Mouse (Mus musculus): ENCODE results near the gene Olfr453. TPM values are rescaled to one million over a fixed set of nuclear protein-coding genes. Genes with fewer than 3 reads are reported as not detected.

Gene Olfr453
- polyA plus RNA-seq (2017; shearing (Covaris generic)): not detected

DNA sequence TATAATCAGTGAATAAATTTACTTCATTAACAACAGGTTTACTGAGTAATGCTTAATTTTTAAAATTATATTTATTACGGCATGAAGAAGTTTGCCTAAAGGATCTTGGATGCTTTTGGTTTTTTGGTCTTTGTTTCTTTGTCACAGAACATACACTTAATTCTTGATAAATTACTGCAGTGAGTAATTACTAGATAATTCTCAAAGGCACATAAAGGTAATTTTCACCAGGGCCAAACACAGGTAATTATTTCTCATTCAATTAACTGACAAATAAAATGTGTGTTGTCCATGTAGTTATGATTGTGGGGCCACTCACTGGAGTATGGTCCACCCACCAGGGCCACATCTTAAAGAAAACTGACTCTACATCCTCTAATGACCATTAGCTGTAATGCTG, at the start of gene Olfr453:
Gene Olfr453 (plus strand): TSS at position 301 of the 400 bp plus-strand sequence.
- ATAC-seq: no peak

- no peak for ATAC-seq
Measured at GRCm38 (mm10) chr6:42689761-42690160, 49.4 kb upstream of the Olfr453 start.

DNA sequence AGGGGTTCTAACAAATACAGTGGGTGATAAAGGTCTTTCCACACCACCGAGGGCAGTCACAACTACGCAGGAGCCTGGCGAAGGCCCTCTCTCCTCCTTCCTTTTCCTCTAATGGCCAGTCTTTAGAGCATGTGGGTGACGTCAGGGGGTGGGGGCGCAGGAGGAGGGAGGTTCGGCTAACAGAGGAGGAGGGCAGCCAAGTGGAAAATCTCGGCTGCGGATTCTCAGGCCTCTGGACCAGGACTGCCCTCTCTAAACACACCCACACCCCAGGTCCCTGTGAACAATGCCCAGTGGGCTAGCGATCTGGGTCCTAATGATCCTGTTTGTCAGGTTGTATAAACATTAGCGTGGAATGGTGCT, 47.0 kb upstream of the Olfr453 start:
- no peak for ATAC-seq

- no peak for ATAC-seq
Measured at GRCm38 (mm10) chr6:42692517-42693190, 46.5 kb upstream of the Olfr453 start.

DNA sequence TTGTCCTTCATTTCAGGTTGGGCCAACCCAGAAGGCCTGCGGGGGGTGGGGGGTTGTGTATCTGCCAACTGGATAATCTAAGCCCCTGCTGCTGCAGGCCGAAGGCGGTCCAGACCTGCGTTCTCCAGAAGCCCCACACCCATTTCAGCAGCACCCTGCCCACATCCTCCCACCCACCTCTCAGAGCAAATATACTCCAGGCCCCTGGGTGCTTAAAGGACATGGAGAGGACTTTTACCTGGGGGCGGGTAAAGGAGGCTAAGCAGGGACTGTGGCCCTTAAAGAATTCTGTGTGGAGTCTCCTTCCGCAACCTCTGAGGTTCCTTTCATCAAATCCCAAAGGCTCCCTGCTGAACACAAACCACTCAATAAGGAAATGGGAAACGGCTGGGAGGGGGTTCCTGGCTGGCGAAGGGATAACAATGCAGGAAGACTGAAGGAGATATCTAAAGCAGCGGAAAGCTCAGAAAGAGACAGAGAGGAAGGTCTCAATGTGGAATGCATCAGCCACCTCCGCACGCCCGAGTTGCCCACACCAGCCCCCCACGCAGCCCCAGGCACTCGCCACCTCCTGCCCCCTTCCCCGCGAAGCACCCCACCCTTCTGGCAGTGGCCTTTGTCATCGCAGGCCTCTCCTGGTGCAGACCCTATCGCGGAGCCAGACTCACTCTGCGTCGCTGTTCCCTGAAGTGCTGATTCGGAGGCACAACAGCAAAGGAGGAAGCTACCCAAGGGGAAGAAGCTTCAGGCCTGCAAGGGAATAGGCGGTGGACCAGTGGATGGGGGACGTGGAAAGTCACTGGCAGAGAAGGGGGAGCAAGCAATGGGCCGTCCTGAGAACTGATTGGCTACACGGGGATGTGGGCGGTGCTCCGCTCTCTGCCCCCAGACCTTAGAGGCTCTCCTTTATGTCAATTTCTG, 29.6 kb upstream of the Olfr453 start, which contains the start of gene Tcaf1:
Gene Tcaf1 (minus strand): TSS at position 798 of the 921 bp plus-strand sequence.
- ATAC-seq: no peak

DNA sequence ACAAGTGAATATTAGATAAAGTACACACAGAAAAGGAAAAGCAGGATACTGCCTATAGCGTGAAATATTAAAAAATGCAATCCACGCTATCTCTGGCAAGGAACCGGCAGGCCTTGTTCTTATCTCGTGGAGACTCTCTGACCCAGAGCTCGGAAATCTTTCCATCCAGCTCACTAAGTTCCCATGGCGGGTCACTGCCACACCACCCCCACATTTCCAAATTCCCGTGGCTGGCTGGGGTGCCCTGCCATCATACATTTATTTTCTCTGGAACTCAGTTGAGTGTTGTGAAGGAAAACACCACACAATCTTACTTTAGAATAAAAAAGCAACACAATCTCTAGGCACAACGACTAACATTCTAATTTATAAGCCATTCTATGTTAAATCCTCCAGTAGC, 24.5 kb upstream of the Olfr453 start:
- no peak for ATAC-seq

GRCm38 (mm10) chr6:42717973-42718372, 21.2 kb upstream of the Olfr453 start:
- ATAC-seq: no peak

GRCm38 (mm10) chr6:42742303-42742702, 3.1 kb downstream of the Olfr453 start:
- no peak for ATAC-seq

DNA sequence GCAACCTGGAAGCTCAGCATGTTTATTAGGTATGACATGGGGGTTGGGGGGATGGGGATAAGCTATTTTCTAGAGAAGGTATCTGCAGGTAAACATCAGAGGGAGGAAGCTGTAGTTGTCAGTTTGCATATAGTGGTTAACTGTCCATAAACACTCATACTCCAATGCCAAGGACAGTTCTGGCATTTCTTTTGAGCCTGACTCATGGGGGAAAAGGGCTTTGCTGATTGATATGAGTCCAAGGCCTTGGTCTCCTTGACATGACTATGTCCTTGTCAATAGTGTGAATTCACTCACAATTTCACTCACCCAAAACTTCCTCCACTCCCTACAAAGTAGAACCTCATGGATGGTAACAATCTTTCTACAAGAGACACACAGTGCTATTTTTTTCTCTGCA, 8.7 kb downstream of the Olfr453 start:
- ATAC-seq: no peak

DNA sequence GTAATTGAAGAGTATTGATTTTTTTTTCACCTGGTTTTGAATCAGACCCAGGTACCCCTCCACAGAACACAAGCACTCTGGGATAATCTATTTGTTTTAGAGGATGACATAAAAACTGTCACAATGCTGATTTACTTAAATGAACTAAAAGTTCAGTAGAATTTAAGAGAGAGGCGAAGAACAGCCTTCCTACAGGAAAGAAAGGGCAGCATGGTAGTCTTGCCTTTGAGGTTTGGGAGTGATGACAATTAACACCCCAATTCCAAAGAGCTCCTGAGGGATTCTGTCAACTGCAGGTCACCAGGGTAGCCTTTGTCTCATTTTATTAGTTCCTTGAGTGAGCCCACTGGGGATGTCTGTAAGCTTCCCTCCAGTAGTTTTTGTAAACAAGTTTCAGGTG, 16.9 kb downstream of the Olfr453 start, which contains the start of gene Olfr38:
Gene Olfr38 (plus strand): TSS at position 301 of the 400 bp plus-strand sequence.
- ATAC-seq: no peak

DNA sequence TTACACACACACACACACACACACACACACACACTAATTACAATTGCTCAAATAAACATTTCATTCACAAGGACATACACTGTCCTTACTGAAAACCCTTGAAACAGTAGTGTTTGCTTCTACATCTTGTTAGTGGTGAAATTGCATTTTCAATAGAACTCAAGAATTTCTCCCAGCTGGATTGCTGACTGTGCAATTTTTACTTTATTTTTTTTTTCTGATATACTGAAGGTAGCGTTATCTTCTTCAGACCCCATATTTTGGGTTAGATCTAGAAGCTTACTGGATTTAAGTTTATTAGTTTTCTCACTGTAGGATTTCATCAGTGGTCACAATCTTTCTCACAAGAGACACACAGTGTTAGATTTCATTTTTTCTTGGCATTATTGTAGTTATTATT, 37.9 kb downstream of the Olfr453 start:
- ATAC-seq: no peak

DNA sequence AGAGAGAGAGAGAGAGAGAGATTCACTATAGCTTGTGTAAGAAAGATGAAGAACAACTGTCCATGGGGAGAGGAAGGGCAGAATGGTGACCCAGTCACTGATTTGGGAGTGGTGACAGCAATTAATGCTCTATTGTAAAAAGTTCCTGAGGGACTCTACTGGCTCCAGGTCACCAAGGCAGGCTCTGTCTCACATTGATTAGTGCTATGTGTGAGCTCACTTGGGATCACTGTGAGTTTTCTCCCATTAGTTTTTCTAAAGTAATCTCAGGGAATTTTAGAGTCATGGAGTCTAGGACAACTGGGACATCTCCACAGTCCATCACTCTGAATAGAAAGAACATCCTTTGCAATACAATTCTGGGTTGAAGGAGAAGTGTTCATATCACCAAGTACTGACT, 45.6 kb downstream of the Olfr453 start, which contains the start of gene Olfr452:
Gene Olfr452 (plus strand): TSS at position 301 of the 400 bp plus-strand sequence.
- no peak for ATAC-seq

DNA sequence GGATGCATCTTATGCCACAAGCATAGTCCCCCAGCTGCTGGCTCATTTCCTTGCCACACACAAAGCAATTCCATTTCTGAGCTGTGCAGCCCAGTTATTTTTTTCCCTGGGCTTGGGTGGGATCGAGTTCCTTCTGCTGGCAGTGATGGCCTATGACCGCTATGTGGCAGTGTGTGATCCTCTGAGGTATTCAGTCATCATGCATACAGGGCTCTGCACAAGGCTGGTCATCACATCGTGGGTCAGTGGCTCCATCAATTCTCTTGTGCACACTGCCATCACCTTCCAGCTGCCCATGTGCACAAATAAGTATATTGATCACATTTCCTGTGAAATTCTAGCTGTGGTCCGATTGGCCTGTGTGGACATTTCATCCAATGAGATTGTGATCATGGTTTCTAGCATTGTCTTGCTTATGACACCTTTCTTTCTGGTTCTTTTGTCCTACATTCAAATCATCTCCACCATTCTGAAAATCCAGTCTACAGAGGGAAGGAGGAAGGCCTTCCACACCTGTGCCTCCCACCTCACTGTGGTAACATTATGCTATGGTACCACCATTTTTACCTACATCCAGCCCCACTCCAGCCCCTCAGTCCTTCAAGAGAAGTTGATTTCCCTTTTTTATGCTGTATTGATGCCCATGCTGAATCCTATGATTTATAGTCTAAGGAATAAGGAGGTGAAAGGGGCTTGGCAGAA, 51.2 kb downstream of the Olfr453 start:
- ATAC-seq: no peak

GRCm38 (mm10) chr6:42790949-42791556, 51.9 kb downstream of the Olfr453 start:
- ATAC-seq: no peak

DNA sequence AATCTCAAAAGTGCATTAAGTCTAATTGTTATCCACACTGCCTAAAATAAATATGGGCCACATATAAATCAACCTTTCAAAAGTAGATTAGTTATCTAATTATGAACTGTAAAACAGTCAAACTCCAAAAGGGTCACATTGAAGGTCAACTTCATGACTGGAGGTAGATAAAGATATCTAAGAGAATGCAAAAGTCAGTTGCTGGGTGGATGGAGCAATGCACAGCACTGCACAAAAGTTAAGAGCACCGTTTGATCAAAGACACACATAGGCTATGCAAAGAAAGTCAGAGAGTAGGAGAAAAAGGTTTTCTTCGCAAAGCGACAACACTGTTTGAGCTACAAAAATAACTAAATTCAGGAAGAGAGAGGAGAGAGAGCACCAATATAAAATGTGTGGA, 55.8 kb downstream of the Olfr453 start:
- ATAC-seq: no peak

Other genes starting within 250 kb of the Olfr453 start
- gene Olfr455, start 191.8 kb upstream of the Olfr453 start, polyA plus RNA-seq (2017; shearing (Covaris generic)): under 1 TPM in 1 of 2 experiments, not detected in 1; 0.08 TPM
- gene Tcaf3, start 141.7 kb upstream of the Olfr453 start, polyA plus RNA-seq (2017; shearing (Covaris generic)): not detected
- gene Tcaf2, start 94.1 kb upstream of the Olfr453 start, polyA plus RNA-seq (2017; shearing (Covaris generic)): not detected
- gene Tcaf1, start 29.3 kb upstream of the Olfr453 start, polyA plus RNA-seq (2017; shearing (Covaris generic)): under 1 TPM in 1 of 2 experiments, not detected in 1; 0.28 TPM
- not detected for gene Olfr38, start 17.0 kb downstream of the Olfr453 start, polyA plus RNA-seq (2017; shearing (Covaris generic))
- gene Olfr452, start 45.7 kb downstream of the Olfr453 start, polyA plus RNA-seq (2017; shearing (Covaris generic)): not detected
- gene Olfr450, start 72.6 kb downstream of the Olfr453 start, polyA plus RNA-seq (2017; shearing (Covaris generic)): not detected
- not detected for gene Olfr449, start 95.0 kb downstream of the Olfr453 start, polyA plus RNA-seq (2017; shearing (Covaris generic))
- not detected for gene Olfr448, start 151.1 kb downstream of the Olfr453 start, polyA plus RNA-seq (2017; shearing (Covaris generic))
- under 1 TPM in 1 of 2 experiments, not detected in 1; 0.15 TPM for gene Olfr447, start 169.5 kb downstream of the Olfr453 start, polyA plus RNA-seq (2017; shearing (Covaris generic))
- under 1 TPM in 1 of 2 experiments, not detected in 1; 0.20 TPM for gene Olfr446, start 182.0 kb downstream of the Olfr453 start, polyA plus RNA-seq (2017; shearing (Covaris generic))
- gene Olfr444, start 209.7 kb downstream of the Olfr453 start, polyA plus RNA-seq (2017; shearing (Covaris generic)): not detected

Data from activated CD4-positive, CD25-positive, alpha-beta regulatory T cell, adult 4 months (primary cell).